Mouse (Mus musculus) adipose tissue, adult 10 weeks (tissue): ENCODE measurements around the gene Pex19. TPM values are rescaled to one million over a fixed set of nuclear protein-coding genes. Genes with fewer than 3 reads are reported as not detected.

Experiments used
- polyA plus RNA-seq: library from polyadenylated mRNA; stranded (reverse); fragments of 350-450 nt; fragmentation: Illumina TruSeq; extraction: RNeasy Lipid Tissue Mini Kit (QIAGEN cat#74804); gene quantifications from one replicate; pipeline ENCODE4 v1.2.3, GENCODE M21; 2014; ENCODE audit warnings: low read depth, low replicate concordance

The Pex19 gene
- polyA plus RNA-seq, result 124 TPM

GRCm38 (mm10) chr1:172126376-172127347 lies at the start of gene Pex19:
Pex19 (plus strand) TSS chr1:172126755.

GRCm38 (mm10) chr1:172082101-172082898 lies 44.3 kb upstream of the Pex19 start, which contains the start of the genes Copa and Ncstn:
Copa (plus strand) TSS chr1:172082529.
Ncstn (minus strand) TSS chr1:172082795.

GRCm38 (mm10) chr1:172147835-172148278 lies 21.3 kb downstream of the Pex19 start, which contains the start of gene Dcaf8:
Dcaf8 (plus strand) TSS chr1:172148084.

Other genes with a start within 250 kb of the Pex19 start
- gene Gm10521, start 231.1 kb upstream of the Pex19 start, polyA plus RNA-seq, result 0.86 TPM
- 3.3 TPM for gene Slamf6, start 209.2 kb upstream of the Pex19 start, polyA plus RNA-seq
- 4.7 TPM for gene Vangl2, start 98.3 kb upstream of the Pex19 start, polyA plus RNA-seq
- not detected for gene Nhlh1, start 69.2 kb upstream of the Pex19 start, polyA plus RNA-seq
- 188 TPM for gene Copa, start 44.2 kb upstream of the Pex19 start, polyA plus RNA-seq
- gene Ncstn, start 44.0 kb upstream of the Pex19 start, polyA plus RNA-seq, result 134 TPM
- gene Dcaf8, start 21.3 kb downstream of the Pex19 start, polyA plus RNA-seq, result 109 TPM
- 156 TPM for gene Pea15a, start 80.0 kb downstream of the Pex19 start, polyA plus RNA-seq
- 1.7 TPM for gene Casq1, start 93.1 kb downstream of the Pex19 start, polyA plus RNA-seq
- 7.1 TPM for gene Atp1a4, start 131.7 kb downstream of the Pex19 start, polyA plus RNA-seq
- gene Igsf8, start 134.9 kb downstream of the Pex19 start, polyA plus RNA-seq, result 34.2 TPM
- gene Atp1a2, start 171.3 kb downstream of the Pex19 start, polyA plus RNA-seq, result 153 TPM
- 1.3 TPM for gene Kcnj9, start 202.6 kb downstream of the Pex19 start, polyA plus RNA-seq
- 0.19 TPM for gene Kcnj10, start 214.5 kb downstream of the Pex19 start, polyA plus RNA-seq
- gene Pigm, start 249.8 kb downstream of the Pex19 start, polyA plus RNA-seq, result 7.4 TPM